15 mouse cellular contexts compared by ENCODE assay signal in genomic region chr7:16827274-16827673, GRCm38 (mm10). TPM values are rescaled to one million over a fixed set of nuclear protein-coding genes. Genes with fewer than 3 reads are reported as not detected.
DNase-seq lines count a peak whose midpoint lies in the region; ATAC-seq and TF ChIP-seq lines count a peak whose summit lies in the region.
"Had no signal": no experiment of that assay in that cellular context is flagged by ENCODE, and none has a peak within 500 bp of the region (broad histone marks: within the 10 kb centered on the region; RNA-seq: fewer than 3 reads in every experiment).

No protein-coding gene starts in this region.

- 64% methylated on average over 4 of the region's 4 CpGs for WGBS in heart, embryonic 16.5 days
- 81% methylated on average over 4 of the region's 4 CpGs for WGBS in heart, embryonic 10.5 days
- 19% methylated on average over 4 of the region's 4 CpGs for WGBS in spleen, adult 2 months
- WGBS in forebrain, postnatal 0 days, result 83% methylated on average over 4 of the region's 4 CpGs

- no peak for DNase-seq in heart, embryonic 10.5 days (ENCODE audit: low spot score)
- DNase-seq in spleen, adult 2 months (ENCODE audit: low read depth in 1 of 2, low spot score in 2 of 2), result no peak
- no peak for DNase-seq in spleen, postnatal 10 days (ENCODE audit: low spot score in 2 of 2)
- no peak for DNase-seq in forebrain, postnatal 0 days
- DNase-seq in urinary bladder, postnatal 36 days (ENCODE audit: low spot score in 2 of 2), result no peak
- DNase-seq: right cerebral cortex, adult 18-20 months; thymus, postnatal 36 days had no signal

- ATAC-seq in heart, embryonic 16.5 days (replicated peaks; ENCODE audit: extremely low read depth, insufficient read depth, low FRiP score), result 0 out of 2 replicates have a peak, but pooled peaks have one; percentile 7
- peak; percentile 23 for ATAC-seq in inflammation-experienced regulatory T-cells, adult 6 months
- no peak for ATAC-seq in forebrain, postnatal 0 days
- ATAC-seq: hindbrain, embryonic 16.5 days; lung, postnatal 0 days had no signal

- H3K27ac ChIP-seq in heart, embryonic 16.5 days (ENCODE audit: low read length), result no peak overlapping the region
- no peak overlapping the region for H3K27ac ChIP-seq in heart, embryonic 10.5 days
- peak overlapping the region; percentile 55 for H3K27ac ChIP-seq in spleen, adult 2 months (ENCODE audit: insufficient read depth, low read length)
- no peak overlapping the region for H3K27ac ChIP-seq in forebrain, postnatal 0 days (ENCODE audit: low read depth, low read length)
- H3K27ac ChIP-seq: embryonic facial prominence, embryonic 12.5 days; heart, embryonic 15.5 days had no signal

- no peak overlapping the region for H3K4me3 ChIP-seq in heart, embryonic 16.5 days (ENCODE audit: low read length)
- no peak overlapping the region for H3K4me3 ChIP-seq in heart, embryonic 10.5 days
- H3K4me3 ChIP-seq in spleen, adult 2 months (ENCODE audit: extremely low read depth, insufficient read depth, insufficient read length), result no peak overlapping the region
- no peak overlapping the region for H3K4me3 ChIP-seq in forebrain, postnatal 0 days (ENCODE audit: low read depth, low read length)
- H3K4me3 ChIP-seq: embryonic facial prominence, embryonic 12.5 days; heart, embryonic 15.5 days; myocyte had no signal

- no peak for TF ChIP-seq CTCF in spleen, adult 2 months (IDR thresholded peaks at IDR 0.05; ENCODE audit: extremely low read depth, insufficient read depth, insufficient read length, insufficient replicate concordance)
- TF ChIP-seq CTCF in forebrain, postnatal 0 days (IDR thresholded peaks at IDR 0.05; ENCODE audit: low read depth), result no peak

- H3K9me3 ChIP-seq in heart, embryonic 16.5 days (replicated peaks; ENCODE audit: control insufficient read depth, low read length), result no peaks in the 10 kb centered on the region
- H3K9me3 ChIP-seq in heart, embryonic 10.5 days, result no peaks in the 10 kb centered on the region
- no peaks in the 10 kb centered on the region for H3K9me3 ChIP-seq in forebrain, postnatal 0 days (ENCODE audit: low read length)
- H3K9me3 ChIP-seq: embryonic facial prominence, embryonic 12.5 days; heart, embryonic 15.5 days had no signal

- H3K36me3 ChIP-seq in heart, embryonic 16.5 days (ENCODE audit: control insufficient read depth, insufficient read depth), result peaks cover 43% of the 10 kb centered on the region
- peaks cover 99% of the 10 kb centered on the region for H3K36me3 ChIP-seq in heart, embryonic 10.5 days
- peaks cover 40% of the 10 kb centered on the region for H3K36me3 ChIP-seq in spleen, adult 2 months (ENCODE audit: control insufficient read depth, insufficient read depth, low read length)
- H3K36me3 ChIP-seq in forebrain, postnatal 0 days (ENCODE audit: insufficient read depth), result peaks cover 90% of the 10 kb centered on the region

- no peak overlapping the region for H3K4me2 ChIP-seq in heart, embryonic 16.5 days (ENCODE audit: low read depth, low read length)
- H3K4me2 ChIP-seq in forebrain, postnatal 0 days (ENCODE audit: low read depth), result no peak overlapping the region
- H3K4me2 ChIP-seq: embryonic facial prominence, embryonic 12.5 days; heart, embryonic 15.5 days; midbrain, embryonic 11.5 days had no signal

- H3K4me1 ChIP-seq in heart, embryonic 16.5 days (ENCODE audit: control insufficient read depth, insufficient read depth, low read length), result peaks cover 29% of the 10 kb centered on the region
- H3K4me1 ChIP-seq in heart, embryonic 10.5 days, result peaks cover 30% of the 10 kb centered on the region
- H3K4me1 ChIP-seq in spleen, adult 2 months (ENCODE audit: control insufficient read depth, insufficient read depth, insufficient read length), result peaks cover 24% of the 10 kb centered on the region; the same call in 1 of the 2 replicates
- H3K4me1 ChIP-seq in forebrain, postnatal 0 days (ENCODE audit: insufficient read depth), result no peaks in the 10 kb centered on the region

- H3K27me3 ChIP-seq in heart, embryonic 16.5 days (ENCODE audit: control insufficient read depth, insufficient read depth, low read length), result no peaks in the 10 kb centered on the region
- no peaks in the 10 kb centered on the region for H3K27me3 ChIP-seq in heart, embryonic 10.5 days (ENCODE audit: insufficient read depth, poor library complexity, severe bottlenecking)
- H3K27me3 ChIP-seq in spleen, adult 2 months (ENCODE audit: control insufficient read depth, insufficient read depth, low read length), result no peaks in the 10 kb centered on the region
- H3K27me3 ChIP-seq in forebrain, postnatal 0 days (ENCODE audit: insufficient read depth, low read length), result no peaks in the 10 kb centered on the region
- H3K27me3 ChIP-seq: embryonic facial prominence, embryonic 12.5 days; heart, embryonic 15.5 days had no signal

- no peak for TF ChIP-seq POLR2A in spleen, adult 2 months (IDR thresholded peaks at IDR 0.05; ENCODE audit: low read depth, low read length)

- no peak overlapping the region for H3K9ac ChIP-seq in heart, embryonic 16.5 days (ENCODE audit: low read length)
- no peak overlapping the region for H3K9ac ChIP-seq in forebrain, postnatal 0 days
- H3K9ac ChIP-seq: embryonic facial prominence, embryonic 12.5 days; heart, embryonic 15.5 days had no signal

RNA-seq across cellular contexts. Expression of gene Fkrp, which starts 10.7 kb away (rescaled TPM):
- polyA plus RNA-seq in heart, embryonic 16.5 days (2015; fragmentation: Nextera tagmentation; extraction: Ambion mirVana), result 33.0 and 33.9 TPM in 2 replicates
- 29.5 and 36.7 TPM in 2 replicates for polyA plus RNA-seq in heart, embryonic 10.5 days (2016; fragmentation: Nextera tagmentation; extraction: Ambion mirVana)
- 28.6 and 36.1 TPM in 2 replicates for polyA plus RNA-seq in spleen, adult 2 months (2012; rRNA removed)
- polyA plus RNA-seq in inflammation-experienced regulatory T-cells, adult 6 months (2017; shearing (Covaris generic)), result 1 to 10 TPM; 5.7 to 9.6 (median 8.9) TPM
- total RNA-seq in forebrain, postnatal 0 days (2014; rRNA removed), result 40.0 and 54.6 TPM in 2 replicates
- 31.7 and 37.8 TPM in 2 replicates for polyA plus RNA-seq in forebrain, postnatal 0 days (2015; fragmentation: Nextera tagmentation; extraction: Ambion mirVana)

RNA-seq across cellular contexts. Expression of gene Strn4, which starts 11.6 kb away (rescaled TPM):
- polyA plus RNA-seq in heart, embryonic 16.5 days (2015; fragmentation: Nextera tagmentation; extraction: Ambion mirVana), result 88.8 and 92.5 TPM in 2 replicates
- 101 and 107 TPM in 2 replicates for polyA plus RNA-seq in heart, embryonic 10.5 days (2016; fragmentation: Nextera tagmentation; extraction: Ambion mirVana)
- polyA plus RNA-seq in spleen, adult 2 months (2012; rRNA removed), result 121 and 148 TPM in 2 replicates
- 10 to 100 TPM; 16.1 to 24.1 (median 19.7) TPM for polyA plus RNA-seq in inflammation-experienced regulatory T-cells, adult 6 months (2017; shearing (Covaris generic))
- 240 and 243 TPM in 2 replicates for total RNA-seq in forebrain, postnatal 0 days (2014; rRNA removed)
- polyA plus RNA-seq in forebrain, postnatal 0 days (2015; fragmentation: Nextera tagmentation; extraction: Ambion mirVana), result 168 and 169 TPM in 2 replicates

RNA-seq across cellular contexts. Expression of gene Prkd2, which starts 15.4 kb away (rescaled TPM):
- polyA plus RNA-seq in heart, embryonic 16.5 days (2015; fragmentation: Nextera tagmentation; extraction: Ambion mirVana), result 13.0 and 15.4 TPM in 2 replicates
- 8.9 and 9.4 TPM in 2 replicates for polyA plus RNA-seq in heart, embryonic 10.5 days (2016; fragmentation: Nextera tagmentation; extraction: Ambion mirVana)
- polyA plus RNA-seq in spleen, adult 2 months (2012; rRNA removed), result 183 and 205 TPM in 2 replicates
- polyA plus RNA-seq in inflammation-experienced regulatory T-cells, adult 6 months (2017; shearing (Covaris generic)), result 10 to 100 TPM; 38.3 to 51.4 (median 47.1) TPM
- 2.9 and 3.9 TPM in 2 replicates for total RNA-seq in forebrain, postnatal 0 days (2014; rRNA removed)
- polyA plus RNA-seq in forebrain, postnatal 0 days (2015; fragmentation: Nextera tagmentation; extraction: Ambion mirVana), result 2.7 and 4.0 TPM in 2 replicates

RNA-seq across cellular contexts. Expression of gene Slc1a5, which starts 46.1 kb away (rescaled TPM):
- 45.4 and 47.6 TPM in 2 replicates for polyA plus RNA-seq in heart, embryonic 16.5 days (2015; fragmentation: Nextera tagmentation; extraction: Ambion mirVana)
- polyA plus RNA-seq in heart, embryonic 10.5 days (2016; fragmentation: Nextera tagmentation; extraction: Ambion mirVana), result 47.0 TPM in 2 replicates
- polyA plus RNA-seq in spleen, adult 2 months (2012; rRNA removed), result 152 and 243 TPM in 2 replicates
- polyA plus RNA-seq in inflammation-experienced regulatory T-cells, adult 6 months (2017; shearing (Covaris generic)), result 100 to 1,000 TPM; 134 to 155 (median 155) TPM
- 6.3 and 9.3 TPM in 2 replicates for total RNA-seq in forebrain, postnatal 0 days (2014; rRNA removed)
- polyA plus RNA-seq in forebrain, postnatal 0 days (2015; fragmentation: Nextera tagmentation; extraction: Ambion mirVana), result 7.2 and 7.5 TPM in 2 replicates

RNA-seq across cellular contexts. Expression of gene Dact3, which starts 47.8 kb away (rescaled TPM):
- polyA plus RNA-seq in heart, embryonic 16.5 days (2015; fragmentation: Nextera tagmentation; extraction: Ambion mirVana), result 2.8 and 3.1 TPM in 2 replicates
- polyA plus RNA-seq in heart, embryonic 10.5 days (2016; fragmentation: Nextera tagmentation; extraction: Ambion mirVana), result 5.0 and 7.2 TPM in 2 replicates
- polyA plus RNA-seq in spleen, adult 2 months (2012; rRNA removed), result 9.2 and 18.1 TPM in 2 replicates
- polyA plus RNA-seq in inflammation-experienced regulatory T-cells, adult 6 months (2017; shearing (Covaris generic)), result not detected
- 69.0 and 70.3 TPM in 2 replicates for total RNA-seq in forebrain, postnatal 0 days (2014; rRNA removed)
- 7.8 and 8.6 TPM in 2 replicates for polyA plus RNA-seq in forebrain, postnatal 0 days (2015; fragmentation: Nextera tagmentation; extraction: Ambion mirVana)
